Mouse (Mus musculus): ENCODE results near the gene Gm10840. TPM values are rescaled to one million over a fixed set of nuclear protein-coding genes. Genes with fewer than 3 reads are reported as not detected.
"Not testable (repeated sequence)": the region's sequence is repeated elsewhere in the genome, so short reads cannot be mapped to it uniquely, and the experiment has no call there.

Gene Gm10840
- total RNA-seq, 2 experiments from 2014 or later: not detected

- no peak for DNase-seq (ENCODE audit: low spot score in 2 of 2)
Measured at GRCm38 (mm10) chr11:106195341-106195740, 34.7 kb downstream of the Gm10840 start.

GRCm38 (mm10) chr11:106198277-106198676 is 37.6 kb downstream of the Gm10840 start:
- no peak for DNase-seq (ENCODE audit: low spot score in 2 of 2)

DNA sequence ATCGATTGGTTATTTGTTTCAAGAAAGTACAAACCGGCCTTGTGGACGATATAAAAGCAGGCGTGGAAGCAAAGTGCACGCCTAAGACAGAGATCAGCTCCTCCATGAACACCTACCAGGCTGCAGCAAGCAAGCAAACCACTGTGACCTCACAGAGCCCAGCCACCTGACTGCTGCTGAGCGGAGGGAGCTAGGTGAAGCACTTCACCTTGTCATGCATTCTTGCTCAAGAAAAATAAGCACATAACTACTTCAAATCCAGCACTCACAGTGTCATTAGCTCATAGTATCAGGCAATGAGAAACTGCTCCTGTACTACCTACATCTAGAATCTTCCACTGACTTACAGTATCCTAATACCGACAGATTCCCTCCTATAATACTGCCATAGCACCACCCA is 39.3 kb downstream of the Gm10840 start:
- not testable (repeated sequence) for DNase-seq (ENCODE audit: low spot score in 2 of 2)

- no peak for DNase-seq (ENCODE audit: low spot score in 2 of 2)
Measured at GRCm38 (mm10) chr11:106200756-106201155, 40.1 kb downstream of the Gm10840 start.

DNA sequence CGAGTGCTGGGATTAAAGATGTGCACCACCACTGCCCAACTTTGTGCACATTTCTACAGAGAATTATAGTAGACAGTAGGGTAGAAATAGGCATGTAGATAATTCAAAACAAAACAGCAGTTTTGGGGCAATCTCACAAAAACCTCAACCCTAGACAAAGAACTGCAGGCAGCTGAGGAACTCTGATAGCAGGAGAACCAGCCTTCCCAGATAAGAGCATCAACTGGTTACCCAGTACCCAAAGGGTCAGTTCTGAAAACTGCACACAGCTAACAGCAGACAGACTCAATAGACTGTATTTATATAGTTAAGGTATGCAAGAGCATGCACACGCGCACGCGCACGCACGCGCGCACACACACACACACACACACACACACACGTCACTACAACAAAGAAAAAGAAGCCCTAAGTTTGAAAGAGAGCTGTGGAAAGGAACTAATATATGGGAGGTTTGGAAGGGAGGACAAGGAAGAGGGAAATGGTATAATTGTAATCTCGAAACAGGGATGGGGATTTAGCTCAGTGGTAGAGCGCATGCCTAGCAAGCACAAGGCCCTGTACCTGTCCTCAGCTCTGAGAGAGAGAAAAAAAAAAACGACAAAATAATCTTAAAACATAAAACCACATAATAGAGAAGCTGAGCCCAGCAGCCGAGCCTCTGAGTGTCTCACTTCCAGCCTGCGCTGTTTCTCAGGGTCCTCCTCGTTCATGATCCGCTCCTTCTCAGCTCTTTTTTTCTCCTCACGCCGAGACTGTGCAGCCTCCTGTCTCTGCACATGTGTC is 40.9 kb downstream of the Gm10840 start:
- DNase-seq (ENCODE audit: low spot score in 2 of 2): no peak

GRCm38 (mm10) chr11:106202123-106202465 is 41.4 kb downstream of the Gm10840 start, which contains the start of gene Strada:
Gene Strada, minus strand, starts transcription at chr11:106202168.
- DNase-seq (ENCODE audit: low spot score in 2 of 2): no peak

Other genes starting within 250 kb of the Gm10840 start
- 1 to 10 TPM; 4.9 to 5.0 TPM for gene Cyb561, start 207.5 kb upstream of the Gm10840 start, total RNA-seq (2021)
- gene Ace, start 192.9 kb upstream of the Gm10840 start, total RNA-seq (2021): 10 to 100 TPM; 23.0 to 35.7 TPM
- not detected for gene Ace3, start 166.2 kb upstream of the Gm10840 start, total RNA-seq (2021)
- gene Kcnh6, start 152.7 kb upstream of the Gm10840 start, total RNA-seq (2021): under 1 TPM in 1 of 2 experiments, not detected in 1; 0.31 TPM
- 10 to 100 TPM; 60.3 to 60.5 TPM for gene Dcaf7, start 124.0 kb upstream of the Gm10840 start, total RNA-seq (2021)
- gene Taco1, start 94.8 kb upstream of the Gm10840 start, total RNA-seq (2021): 10 to 100 TPM; 19.6 to 19.8 TPM
- 10 to 100 TPM; 45.9 to 47.1 TPM for gene Map3k3, start 76.2 kb upstream of the Gm10840 start, total RNA-seq (2021)
- 10 to 100 TPM; 35.8 to 40.7 TPM for gene Limd2, start within 50 bp of the Gm10840 start, total RNA-seq (2021)
- 10 to 100 TPM; 26.4 to 32.3 TPM for gene Strada, start 41.3 kb downstream of the Gm10840 start, total RNA-seq (2021)
- gene Ccdc47, start 55.5 kb downstream of the Gm10840 start, total RNA-seq (2021): 10 to 100 TPM; 72.7 to 74.6 TPM
- 10 to 100 TPM; 46.1 to 47.3 TPM for gene Ddx42, start 56.1 kb downstream of the Gm10840 start, total RNA-seq (2021)
- 10 to 100 TPM; 32.6 to 34.6 TPM for gene Ftsj3, start 95.2 kb downstream of the Gm10840 start, total RNA-seq (2021)
- 100 to 1,000 TPM; 123 to 146 TPM for gene Psmc5, start 95.3 kb downstream of the Gm10840 start, total RNA-seq (2021)
- gene Smarcd2, start 112.1 kb downstream of the Gm10840 start, total RNA-seq (2021): 10 to 100 TPM; 36.6 to 38.1 TPM
- under 1 TPM; 0.12 to 0.29 TPM for gene Tcam1, start 115.8 kb downstream of the Gm10840 start, total RNA-seq (2021)
- not detected for gene Gh, start 141.0 kb downstream of the Gm10840 start, total RNA-seq (2021)
- gene Cd79b, start 153.9 kb downstream of the Gm10840 start, total RNA-seq (2021): 1 to 10 TPM; 1.3 to 1.5 TPM
- 10 to 100 TPM; 81.7 to 86.7 TPM for gene Scn4a, start 192.4 kb downstream of the Gm10840 start, total RNA-seq (2021)
- 10 to 100 TPM; 13.6 to 18.1 TPM for gene Prr29, start 204.6 kb downstream of the Gm10840 start, total RNA-seq (2021)
- gene Icam2, start 227.2 kb downstream of the Gm10840 start, total RNA-seq (2021): 10 to 100 TPM; 18.7 to 19.9 TPM